Mouse (Mus musculus): ENCODE results near the gene Sh3bgrl2.

DNA sequence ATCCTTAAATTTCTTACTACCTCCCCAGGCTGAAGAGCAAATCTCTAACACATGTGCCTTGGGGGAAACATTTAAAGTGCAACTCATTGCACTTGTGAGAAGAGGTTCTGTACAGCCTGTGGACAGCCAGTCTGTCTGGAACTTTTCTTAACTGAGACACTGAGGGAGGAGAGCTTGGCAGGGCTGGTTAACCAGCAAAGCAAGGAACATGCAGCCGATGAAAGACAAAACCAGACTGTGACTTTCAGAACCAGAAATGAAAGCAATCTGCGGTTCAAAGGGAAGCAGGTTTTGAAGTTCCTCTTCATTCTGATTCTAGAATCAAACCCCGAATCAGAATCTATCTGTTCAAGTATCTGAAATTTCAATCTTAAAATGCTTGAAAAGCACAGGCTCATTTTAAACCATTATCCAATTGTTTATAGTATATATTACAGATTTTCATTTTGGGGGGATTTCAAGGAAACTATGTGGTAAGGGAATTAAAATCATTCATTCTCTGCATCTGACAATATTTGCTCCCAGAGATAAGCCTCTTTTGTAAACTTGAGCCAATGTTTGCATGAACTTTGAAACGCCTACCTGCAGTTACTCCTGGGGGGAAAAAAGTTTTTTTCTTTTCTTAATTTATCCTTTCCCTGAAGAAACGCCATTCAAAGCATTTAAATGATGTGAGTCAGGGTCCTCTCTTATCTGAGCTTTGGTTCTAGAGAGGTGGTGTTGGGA is 14.9 kb upstream of the Sh3bgrl2 start:
- TF ChIP-seq POLR2A (IDR thresholded peaks at IDR 0.05; ENCODE audit: borderline replicate concordance, insufficient read depth, low read length) (no peak), CTCF (IDR thresholded peaks at IDR 0.05; ENCODE audit: borderline replicate concordance, insufficient read depth, low read depth, low read length) (no peak)

Data from cerebellum, adult 2 months (tissue).